Mouse (Mus musculus) neural tube, embryonic 14.5 days (tissue): Measurements from ENCODE around the gene Stat6. TPM values are rescaled to one million over a fixed set of nuclear protein-coding genes. Genes with fewer than 3 reads are reported as not detected.

ENCODE experiments used
- ATAC-seq: fragments of 200-750 bp; cut with Nextera tagmentation; 2 replicates; pipeline ENCODE4 v1.8.0; 2017; ENCODE audit warnings: low read depth, mild to moderate bottlenecking, moderate TSS enrichment, moderate library complexity
- H3K27ac ChIP-seq: fragments of 300-500 bp; sonication (generic); 2 replicates; pipeline ENCODE4 v1.5.1; 2014; ENCODE audit warnings: low read depth, mild to moderate bottlenecking, control low read depth, low read length, moderate library complexity, mixed read lengths
- H3K27me3 ChIP-seq: fragments of 300-500 bp; sonication (generic); 2 replicates; pipeline ENCODE4 v1.6.1; 2014; ENCODE audit warnings: low read length; ENCODE audit not compliant: control insufficient read depth, insufficient read depth
- H3K36me3 ChIP-seq: fragments of 300-500 bp; sonication (generic); 2 replicates; pipeline ENCODE4 v1.6.1; 2014; ENCODE audit warnings: low read length, mixed read lengths; ENCODE audit not compliant: control insufficient read depth, insufficient read depth
- H3K4me1 ChIP-seq: fragments of 300-500 bp; sonication (generic); 2 replicates; pipeline ENCODE4 v1.6.1; 2014; ENCODE audit warnings: low read length; ENCODE audit not compliant: control insufficient read depth, insufficient read depth
- H3K4me2 ChIP-seq: fragments of 300-500 bp; sonication (generic); 2 replicates; pipeline ENCODE4 v1.6.1; 2014; ENCODE audit warnings: mild to moderate bottlenecking, low read depth, low read length, control low read depth
- H3K4me3 ChIP-seq: fragments of 300-500 bp; sonication (generic); 2 replicates; pipeline ENCODE4 v1.5.1; 2014; ENCODE audit warnings: low read depth, low read length, control low read depth, mixed read lengths
- H3K9ac ChIP-seq: fragments of 300-500 bp; sonication (generic); replicated peaks from 2 replicates; pipeline ENCODE4 v1.6.1; 2014; ENCODE audit warnings: low read depth, mild to moderate bottlenecking, control low read depth, low read length, mixed read lengths
- H3K9me3 ChIP-seq: fragments of 300-500 bp; sonication (generic); 2 replicates; pipeline ENCODE4 v1.6.1; 2016; ENCODE audit warnings: low read length; ENCODE audit not compliant: control insufficient read depth
- WGBS: fragments of 180-500 bp; shearing (Covaris S2); extraction: QIAGEN DNeasy Blood & Tissue Kit; methylation state at CpG from one replicate; pipeline ENCODE4 v1.1.7; 2014; 5-methylcytosine and 5-hydroxymethylcytosine counted together
- polyA plus RNA-seq: library from polyadenylated mRNA; unstranded; fragments of >200 nt; fragmentation: Nextera tagmentation; extraction: Ambion mirVana; gene quantifications from 2 replicates; pipeline ENCODE4 v1.2.1, GENCODE M21; 2014

The Stat6 gene
- polyA plus RNA-seq, 1 experiment from 2014 or later = 1.8 TPM

DNA sequence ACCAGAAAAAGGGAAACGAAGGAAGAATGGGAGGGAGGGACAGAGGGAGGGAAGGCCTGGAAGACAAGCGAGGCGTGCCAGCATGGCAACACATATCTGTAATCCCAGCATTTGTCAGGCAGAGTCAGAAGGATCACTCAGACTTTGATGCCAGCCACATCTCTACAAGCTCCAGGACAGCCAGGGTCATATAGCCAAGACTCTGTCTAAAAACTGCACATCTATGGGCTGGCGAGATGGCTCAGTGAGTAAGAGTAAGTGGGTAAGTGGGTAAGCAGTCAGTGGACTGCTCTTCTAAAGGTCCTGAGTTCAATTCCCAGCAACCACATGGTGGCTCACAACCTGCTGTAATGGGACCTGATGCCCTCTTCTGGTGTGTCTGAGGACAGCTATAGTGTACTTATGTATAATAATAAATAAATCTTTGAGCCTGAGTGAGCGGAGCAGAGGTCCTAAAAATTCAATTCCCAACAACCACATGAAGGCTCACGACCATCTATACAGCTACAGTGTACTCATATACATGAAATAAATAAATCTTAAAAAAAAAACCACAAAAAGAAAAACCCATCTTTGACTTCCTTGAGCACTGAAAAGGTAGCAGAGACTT, 31.4 kb downstream of the Stat6 start:
- Histone ChIP-seq H3K36me3 (no peaks in the 10 kb centered on the region), H3K9ac (no peak overlapping the region), H3K27me3 (no peaks in the 10 kb centered on the region), H3K4me3 (no peak overlapping the region), H3K4me1 (peaks cover 4% of the 10 kb centered on the region; the same call in 1 of the 2 replicates), H3K27ac (no peak overlapping the region), H3K4me2 (no peak overlapping the region), H3K9me3 (no peaks in the 10 kb centered on the region)
- ATAC-seq = no peak
- 93% methylated on average over 6 of the region's 6 CpGs for WGBS

DNA sequence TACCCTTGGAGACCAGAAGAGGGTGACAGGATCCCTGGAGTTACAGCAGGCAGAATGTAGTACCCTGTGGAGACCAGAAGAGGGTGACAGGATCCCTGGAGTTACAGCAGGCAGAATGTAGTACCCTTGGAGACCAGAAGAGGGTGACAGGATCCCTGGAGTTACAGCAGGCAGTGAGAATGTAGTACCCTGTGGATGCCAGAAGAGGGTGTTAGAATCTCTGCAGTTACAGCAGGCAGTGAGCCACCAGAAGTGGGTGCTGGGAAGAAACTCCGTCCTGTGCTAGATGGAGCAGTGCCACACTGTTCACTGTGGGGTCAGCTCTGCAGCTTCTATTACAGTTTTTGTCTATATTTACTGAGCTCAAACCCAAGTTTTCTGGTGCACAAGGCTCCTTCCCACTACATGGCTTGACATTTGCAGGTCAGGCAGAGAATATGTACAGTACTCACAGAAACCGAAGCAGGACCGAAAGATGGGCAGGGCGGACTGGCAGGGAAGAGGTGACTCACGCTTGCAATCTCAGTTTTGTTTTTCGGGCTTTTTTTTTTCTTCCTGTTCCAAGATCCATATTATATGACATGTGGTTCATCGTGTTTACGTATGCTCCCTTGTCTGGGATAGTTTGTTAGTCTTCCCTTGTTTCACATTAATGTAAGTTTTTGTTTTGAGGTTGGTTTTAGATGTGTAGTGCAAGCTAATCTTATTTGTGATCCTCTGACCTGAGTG, 32.2 kb downstream of the Stat6 start:
- Histone ChIP-seq H3K27me3 (no peaks in the 10 kb centered on the region), H3K4me2 (no peak overlapping the region), H3K36me3 (no peaks in the 10 kb centered on the region), H3K4me1 (peaks cover 4% of the 10 kb centered on the region; the same call in 1 of the 2 replicates), H3K9ac (no peak overlapping the region), H3K27ac (no peak overlapping the region), H3K4me3 (no peak overlapping the region), H3K9me3 (no peaks in the 10 kb centered on the region)
- WGBS = 87% methylated on average over 8 of the region's 8 CpGs
- ATAC-seq = peak; percentile 18; the same call in 1 of the 2 replicates

DNA sequence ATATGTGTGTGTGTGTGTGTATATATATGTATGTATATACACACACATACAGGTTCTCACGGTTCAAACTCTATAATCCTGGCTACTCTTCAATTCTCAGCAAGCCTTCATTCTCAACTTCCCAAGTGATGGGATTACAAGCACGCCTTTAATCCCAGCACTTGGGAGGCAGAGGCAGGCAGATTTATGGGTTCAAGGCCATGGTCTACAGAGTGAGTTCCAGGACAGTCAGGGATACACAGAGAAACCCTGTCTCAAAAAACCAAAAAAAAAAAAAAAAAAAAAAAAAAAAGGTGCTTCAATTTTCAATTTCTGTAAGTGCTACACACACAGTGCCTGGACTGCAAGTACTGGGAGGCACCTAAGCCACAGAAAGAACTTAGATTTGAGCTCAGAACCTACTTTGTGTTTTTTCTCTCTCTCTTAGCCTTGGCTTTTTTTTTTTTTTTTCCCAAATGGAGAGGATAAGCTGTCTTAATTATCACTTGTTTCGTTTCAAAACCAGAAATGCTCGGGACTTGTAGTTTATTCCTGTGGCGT, 33.1 kb downstream of the Stat6 start:
- no peaks in the 10 kb centered on the region for H3K9me3 ChIP-seq
- H3K4me3 ChIP-seq = peak overlapping the region; percentile 61
- H3K4me1 ChIP-seq = peaks cover 4% of the 10 kb centered on the region; the same call in 1 of the 2 replicates
- WGBS = 57% methylated on average over 5 of the region's 5 CpGs
- no peaks in the 10 kb centered on the region for H3K36me3 ChIP-seq
- no peaks in the 10 kb centered on the region for H3K27me3 ChIP-seq
- H3K9ac ChIP-seq = peak overlapping the region; percentile 41; the same call in 1 of the 2 replicates
- H3K27ac ChIP-seq = peak overlapping the region; percentile 67
- H3K4me2 ChIP-seq = peak overlapping the region; percentile 61
- no peak for ATAC-seq

DNA sequence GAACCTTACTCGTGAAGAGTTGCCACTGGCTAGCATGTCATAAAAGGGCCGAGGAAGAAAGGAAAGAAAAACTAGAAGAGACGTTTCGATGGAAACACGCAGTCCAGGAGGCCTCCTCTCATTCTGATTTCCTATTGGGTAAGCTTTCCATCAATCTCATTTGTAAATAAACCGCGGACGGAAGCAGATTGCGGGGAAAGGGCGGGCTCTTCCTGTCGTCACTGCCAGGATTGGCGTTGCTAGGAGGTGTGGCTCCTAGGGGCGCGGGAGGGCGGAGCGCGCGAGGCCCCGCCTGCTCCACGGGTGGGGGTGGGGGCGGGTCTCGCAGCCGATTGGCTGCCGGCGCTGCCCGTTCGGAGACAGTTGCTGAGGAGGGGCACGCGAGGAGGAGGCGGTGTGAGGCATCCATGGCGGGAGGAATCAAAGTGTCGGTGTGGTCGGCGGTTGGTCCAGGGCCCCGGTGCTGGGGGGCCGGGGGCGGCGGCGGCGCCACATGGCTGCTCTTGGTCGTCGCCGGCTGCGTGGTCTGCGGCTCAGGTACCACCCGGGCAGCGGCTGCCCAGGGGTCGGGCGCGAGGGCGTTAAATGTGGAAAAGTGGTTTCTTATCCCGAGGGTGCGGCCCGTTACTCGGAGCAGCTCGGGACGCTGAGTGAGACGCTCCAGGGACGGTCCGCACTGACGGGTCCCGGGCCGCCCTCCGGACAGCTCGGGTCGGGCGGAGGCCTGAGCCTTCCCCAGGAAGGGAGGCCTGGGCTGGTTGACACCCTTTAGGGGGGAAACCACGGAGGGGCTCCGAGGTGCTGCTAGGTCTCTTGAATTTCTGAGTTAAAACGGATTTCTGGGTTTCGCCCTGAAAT, 34.1 kb downstream of the Stat6 start:
- H3K4me3 ChIP-seq = peak overlapping the region; percentile 61
- H3K27me3 ChIP-seq = no peaks in the 10 kb centered on the region
- H3K36me3 ChIP-seq = no peaks in the 10 kb centered on the region
- H3K4me2 ChIP-seq = peak overlapping the region; percentile 93
- H3K27ac ChIP-seq = peak overlapping the region; percentile 67
- no peaks in the 10 kb centered on the region for H3K9me3 ChIP-seq
- H3K9ac ChIP-seq = peak overlapping the region; percentile 64
- WGBS = under 1% methylated on average over 64 of the region's 71 CpGs
- H3K4me1 ChIP-seq = peaks cover 4% of the 10 kb centered on the region; the same call in 1 of the 2 replicates
- peak; percentile 95 for ATAC-seq

DNA sequence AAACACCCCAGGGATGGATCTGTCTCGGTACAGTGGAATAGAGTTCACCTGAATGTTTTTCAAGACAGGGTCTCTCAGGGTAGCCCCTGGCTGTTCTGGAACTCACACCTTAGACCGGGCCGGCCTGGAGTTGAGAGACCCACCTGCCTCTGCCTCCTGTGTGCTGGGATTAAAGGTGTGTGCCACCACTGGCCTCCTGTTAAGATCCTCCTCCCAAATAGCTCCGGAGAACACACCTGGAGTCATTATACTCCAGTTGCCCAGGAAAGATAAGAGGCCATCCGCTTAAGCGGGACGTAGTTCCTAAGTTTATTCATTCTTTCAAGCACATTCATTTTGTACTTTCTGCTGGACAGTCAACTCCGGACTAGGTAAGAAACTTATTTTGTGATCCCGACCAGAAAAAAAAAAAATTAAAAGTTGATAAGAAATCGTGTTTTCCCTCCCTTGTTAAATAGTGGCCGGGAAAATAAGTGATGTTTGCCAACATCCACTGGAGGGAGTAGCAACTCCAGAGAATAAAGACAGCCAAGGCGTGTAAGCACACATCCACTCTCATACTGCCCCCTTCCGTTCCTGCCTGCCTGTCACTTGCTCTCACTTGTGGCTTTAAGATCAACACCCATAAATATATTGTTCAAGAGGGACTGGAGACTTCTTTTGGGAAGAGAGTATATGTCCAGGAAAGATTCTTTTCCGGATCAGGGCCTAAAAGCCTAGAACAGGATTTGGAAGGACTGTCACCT, 35.0 kb downstream of the Stat6 start:
- H3K4me3 ChIP-seq = peak overlapping the region; percentile 61
- no peak for ATAC-seq
- peak overlapping the region; percentile 64; the same call in 1 of the 2 replicates for H3K9ac ChIP-seq
- H3K27ac ChIP-seq = no peak overlapping the region
- H3K4me2 ChIP-seq = peak overlapping the region; percentile 93
- H3K36me3 ChIP-seq = no peaks in the 10 kb centered on the region
- no peaks in the 10 kb centered on the region for H3K9me3 ChIP-seq
- 16% methylated on average over 14 of the region's 14 CpGs for WGBS
- no peaks in the 10 kb centered on the region for H3K27me3 ChIP-seq
- peaks cover 4% of the 10 kb centered on the region; the same call in 1 of the 2 replicates for H3K4me1 ChIP-seq

DNA sequence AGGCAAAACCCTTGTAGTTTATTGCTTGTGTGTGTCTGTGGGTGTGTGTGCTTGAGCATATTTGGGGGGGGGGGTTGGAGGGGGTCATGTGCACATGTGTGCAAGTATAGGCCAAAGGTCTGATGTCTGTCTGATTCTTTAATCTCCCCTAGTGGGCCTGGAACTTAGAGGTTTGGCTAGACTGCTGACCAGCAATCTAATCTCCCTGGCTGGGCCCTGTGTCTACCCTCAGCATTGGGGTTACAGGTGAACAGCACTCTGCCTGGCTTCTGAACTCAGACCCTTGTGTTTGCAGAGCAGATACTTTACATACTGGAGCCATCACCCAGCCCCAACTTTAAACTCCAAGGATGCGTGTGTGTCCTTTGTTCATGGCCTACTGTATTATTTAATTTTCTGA, 36.4 kb downstream of the Stat6 start:
- no peak for ATAC-seq
- no peak overlapping the region for H3K4me2 ChIP-seq
- H3K9ac ChIP-seq = 0 out of 2 replicates have a peak overlapping the region, but pooled peaks have one; percentile 11
- peaks cover 4% of the 10 kb centered on the region; the same call in 1 of the 2 replicates for H3K4me1 ChIP-seq
- no peaks in the 10 kb centered on the region for H3K36me3 ChIP-seq
- no peaks in the 10 kb centered on the region for H3K9me3 ChIP-seq
- no peak overlapping the region for H3K27ac ChIP-seq
- no peak overlapping the region for H3K4me3 ChIP-seq
- 83% methylated on average over 1 of the region's 1 CpGs for WGBS
- no peaks in the 10 kb centered on the region for H3K27me3 ChIP-seq

DNA sequence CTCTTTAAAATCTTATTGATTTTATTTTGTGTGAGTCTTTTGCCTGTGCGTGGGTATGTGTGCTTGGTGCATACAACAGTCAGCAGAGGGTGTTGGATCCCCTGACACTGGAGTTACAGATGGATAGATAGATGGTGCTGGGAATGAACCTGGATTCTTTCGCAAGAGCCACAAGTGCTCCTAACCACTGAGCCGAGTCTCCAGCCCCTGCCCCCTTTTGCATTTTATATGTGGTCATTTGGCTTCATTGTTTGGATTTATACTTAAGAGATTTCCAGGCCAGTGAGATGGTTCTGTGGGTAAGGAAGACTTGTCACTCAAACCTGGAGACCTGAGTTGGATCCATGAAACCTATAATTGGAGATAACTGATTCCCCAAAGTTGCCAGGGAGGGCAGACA, 37.1 kb downstream of the Stat6 start:
- no peaks in the 10 kb centered on the region for H3K9me3 ChIP-seq
- no peak for ATAC-seq

DNA sequence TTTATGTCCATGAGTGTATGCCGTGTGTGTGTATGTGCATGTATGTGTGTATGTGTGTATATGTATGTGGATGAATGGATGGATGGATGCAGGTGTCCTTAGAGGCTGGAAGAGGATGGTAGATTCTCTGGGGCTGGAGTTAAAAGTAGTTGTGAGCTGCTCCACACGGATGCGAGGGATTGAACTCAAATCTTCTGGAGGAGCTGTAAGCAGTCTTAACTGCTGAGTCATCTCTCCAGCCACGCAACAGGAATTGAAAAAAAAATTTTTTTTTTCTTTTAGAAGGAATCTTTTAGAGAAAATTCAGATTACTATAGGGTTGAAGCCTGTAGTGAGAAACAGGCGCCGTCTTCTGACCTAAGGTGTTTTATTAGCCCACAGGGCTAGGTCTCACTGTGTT, 40.1 kb downstream of the Stat6 start:
- no peak overlapping the region for H3K4me2 ChIP-seq
- no peak overlapping the region for H3K4me3 ChIP-seq
- ATAC-seq = no peak
- WGBS = 96% methylated on average over 6 of the region's 6 CpGs
- no peak overlapping the region for H3K9ac ChIP-seq
- no peak overlapping the region for H3K27ac ChIP-seq
- H3K27me3 ChIP-seq = no peaks in the 10 kb centered on the region
- H3K36me3 ChIP-seq = no peaks in the 10 kb centered on the region
- H3K4me1 ChIP-seq = no peaks in the 10 kb centered on the region
- no peaks in the 10 kb centered on the region for H3K9me3 ChIP-seq

More for the DNA sequence above, 37.1 kb downstream of the Stat6 start:
- Histone ChIP-seq H3K36me3 (no peaks in the 10 kb centered on the region), H3K4me2 (no peak overlapping the region), H3K4me3 (no peak overlapping the region), H3K27ac (no peak overlapping the region), H3K27me3 (no peaks in the 10 kb centered on the region), H3K4me1 (peaks cover 4% of the 10 kb centered on the region; the same call in 1 of the 2 replicates), H3K9ac (no peak overlapping the region)
- WGBS = 93% methylated on average over 3 of the region's 3 CpGs
